Mouse (Mus musculus): Measurements from ENCODE around the gene Sec24a.

The Sec24a gene

DNA sequence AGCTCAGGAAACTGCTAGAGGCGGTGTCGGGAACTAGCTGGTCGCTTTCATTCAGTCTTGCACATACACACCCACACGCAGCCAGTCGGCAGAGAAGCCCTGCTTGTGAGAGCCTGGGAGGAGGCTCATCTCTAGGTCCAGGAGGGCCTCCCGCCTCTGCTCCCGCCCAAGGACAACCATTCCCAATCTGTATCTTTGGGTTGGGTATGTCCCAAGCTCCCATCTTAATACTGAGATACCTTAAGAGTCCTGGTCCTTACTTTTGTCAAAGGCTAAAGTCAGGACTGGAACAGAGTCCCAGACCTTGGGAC, 113.6 kb downstream of the Sec24a start:
- DNase-seq (ENCODE audit: low spot score in 2 of 2), result no peak

DNA sequence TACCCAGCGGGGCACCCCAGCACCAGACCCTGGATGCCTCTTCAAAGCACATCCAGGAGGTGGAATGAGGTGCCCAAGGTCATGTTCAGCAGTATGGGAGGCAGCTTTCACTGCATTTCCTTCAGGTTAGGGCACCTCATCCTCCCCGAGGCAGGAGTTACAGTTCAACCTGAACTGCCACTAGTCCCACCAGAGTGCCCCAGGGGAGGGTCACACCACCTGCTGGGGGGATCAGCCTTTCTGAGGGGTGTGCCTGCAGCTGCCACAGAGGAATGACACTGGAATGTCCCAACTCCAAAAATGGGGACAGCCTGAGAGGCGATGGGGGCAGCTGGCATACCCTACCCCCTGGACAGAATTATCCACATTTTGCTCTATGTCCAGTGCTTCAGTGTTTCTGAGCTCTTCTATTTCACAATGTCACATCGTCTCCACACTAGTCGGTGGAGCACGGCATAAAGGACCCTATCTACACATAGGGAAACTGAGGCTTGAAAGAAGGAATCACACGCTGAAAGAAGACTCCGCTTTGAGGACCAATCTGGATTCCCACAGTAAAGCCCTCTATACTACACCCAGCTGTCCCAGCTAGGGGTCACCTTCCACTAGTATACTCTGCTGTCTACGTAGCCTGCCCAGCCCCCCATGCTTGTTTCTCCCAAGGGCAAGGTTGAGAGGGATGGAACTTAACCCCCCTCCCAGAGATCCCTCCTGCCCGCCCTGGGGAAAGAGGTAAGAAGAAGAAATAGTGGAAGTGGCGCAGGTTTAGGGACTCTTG, 114.1 kb downstream of the Sec24a start:
- DNase-seq (ENCODE audit: low spot score in 2 of 2), result no peak

DNA sequence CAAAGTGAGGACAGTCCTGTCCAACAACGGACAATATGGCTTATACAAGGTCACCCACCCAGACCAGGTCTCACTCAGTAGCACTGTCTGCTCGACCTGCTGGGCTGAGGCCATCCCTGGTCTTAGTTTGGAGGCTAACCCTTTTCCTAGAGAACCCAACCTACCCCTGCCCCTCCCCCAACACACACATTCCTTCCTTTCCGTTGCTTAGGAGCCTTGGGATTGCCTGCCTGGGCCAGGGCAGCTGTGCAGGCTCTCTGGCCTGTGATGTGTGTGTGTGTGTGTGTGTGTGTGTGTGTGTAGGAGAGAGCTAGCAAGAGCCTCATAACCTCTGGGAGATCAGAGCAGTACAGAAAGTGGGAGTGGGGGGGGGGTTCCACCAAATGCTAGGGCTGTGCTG, 114.9 kb downstream of the Sec24a start:
- DNase-seq (ENCODE audit: low spot score in 2 of 2), result no peak

- DNase-seq (ENCODE audit: low spot score in 2 of 2), result no peak
Measured at GRCm38 (mm10) chr11:51646751-51647667, 116.4 kb downstream of the Sec24a start.

DNA sequence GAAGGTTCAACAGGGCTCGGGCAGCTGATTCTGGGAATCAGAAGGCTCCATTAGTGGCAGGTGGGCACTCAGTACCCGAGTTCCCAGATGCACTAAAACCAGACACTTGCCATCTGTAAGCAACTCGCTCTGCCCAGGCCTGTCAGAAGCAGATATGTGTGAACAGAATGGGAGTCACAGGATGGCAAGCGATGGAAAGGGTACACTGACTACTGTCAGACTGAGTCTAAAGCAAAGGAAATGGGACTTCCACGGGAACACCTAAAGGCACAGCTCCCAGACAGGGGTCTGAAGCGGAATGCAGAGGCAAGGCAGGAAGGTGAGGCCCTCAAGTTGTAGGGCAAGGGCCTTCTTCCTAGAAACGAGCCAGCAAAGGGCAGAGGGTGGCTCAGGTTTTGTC, 117.2 kb downstream of the Sec24a start:
- no peak for DNase-seq (ENCODE audit: low spot score in 2 of 2)

DNA sequence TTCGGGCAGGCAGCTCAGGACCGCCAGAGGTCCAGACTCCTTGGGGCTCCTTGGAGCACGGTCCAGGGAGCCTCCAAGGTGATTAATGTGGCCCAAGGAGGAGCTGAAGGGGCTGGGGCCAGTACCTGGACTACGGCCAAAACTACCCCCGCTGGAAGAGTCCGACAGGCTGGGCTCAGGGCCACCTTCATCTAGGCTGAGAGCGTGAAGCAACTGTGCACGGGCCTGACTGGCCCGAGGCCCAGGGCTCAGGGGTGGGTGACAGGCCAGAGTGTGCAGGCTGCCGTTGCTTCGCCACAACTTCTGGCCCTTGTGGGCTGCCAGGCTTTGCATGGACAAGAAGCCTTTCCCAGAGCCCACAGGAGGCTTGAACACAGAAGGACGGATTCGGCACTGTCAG, 118.1 kb downstream of the Sec24a start:
- DNase-seq (ENCODE audit: low spot score in 2 of 2), result no peak

GRCm38 (mm10) chr11:51644217-51644616, 119.2 kb downstream of the Sec24a start:
- DNase-seq (ENCODE audit: low spot score in 2 of 2), result peak; percentile 38 to 61

DNA sequence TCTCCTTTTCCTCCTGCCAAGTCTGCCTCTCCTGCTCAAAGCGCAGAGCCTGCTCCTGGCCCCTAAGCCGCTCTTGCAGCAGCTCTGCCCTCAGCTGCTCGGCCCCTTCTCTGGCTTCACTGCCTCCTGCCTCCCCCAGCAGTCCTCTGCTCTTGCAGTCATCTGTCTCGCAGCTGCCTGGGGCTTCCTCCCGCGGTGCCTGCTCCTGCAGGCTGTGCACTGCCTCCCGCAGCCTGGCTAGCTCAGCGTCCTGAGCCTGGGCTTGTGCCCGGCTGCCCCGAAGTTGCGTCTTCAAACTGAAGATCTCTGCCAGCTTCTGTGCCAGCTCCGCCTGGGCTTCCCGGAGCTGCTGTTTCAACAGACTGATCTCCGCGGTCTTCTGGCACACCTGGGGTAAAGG, 119.7 kb downstream of the Sec24a start:
- no peak for DNase-seq (ENCODE audit: low spot score in 2 of 2)

GRCm38 (mm10) chr11:51643202-51643601, 120.2 kb downstream of the Sec24a start:
- DNase-seq (ENCODE audit: low spot score in 2 of 2), result no peak
